Mouse (Mus musculus): ENCODE measurements at regions not wholly inside any gene's neighbourhood (a gene's known extent, or its start where the extent isn't known, plus 50 kb on each side); places are given as distances from the start of the nearest gene placed in this dataset.

DNA sequence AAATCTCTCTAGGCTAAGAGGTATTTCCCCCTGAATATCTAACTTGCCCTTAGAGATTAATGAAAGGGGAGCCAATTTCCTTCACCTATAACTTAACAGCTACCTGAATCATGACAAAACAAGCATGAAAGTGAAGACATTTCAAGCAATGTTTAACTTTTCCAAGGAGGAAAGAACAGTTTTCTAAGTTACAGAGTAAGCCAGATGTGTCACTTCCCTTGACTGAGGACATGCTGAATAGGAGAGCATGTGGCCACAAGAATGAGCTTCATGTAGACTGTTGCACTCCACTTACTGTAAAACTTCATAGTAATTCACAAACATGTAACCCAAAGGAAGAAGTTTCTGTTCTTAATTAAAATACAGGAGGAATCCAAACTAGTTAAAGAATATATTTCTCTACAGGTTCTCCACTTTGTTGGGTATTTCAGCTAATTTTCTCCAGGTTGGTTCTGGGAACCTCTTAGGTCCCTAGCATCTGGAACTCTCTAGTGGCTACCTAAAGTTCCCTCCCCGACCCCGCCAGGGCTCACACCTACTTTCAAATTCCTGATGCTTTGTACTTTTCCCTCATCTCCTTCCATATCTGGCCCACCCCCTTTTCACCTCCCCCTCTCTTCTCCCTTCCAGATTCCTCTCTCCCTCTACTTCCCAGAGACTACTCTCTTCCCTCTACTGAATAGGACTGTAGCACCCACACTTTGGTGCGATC is 142.0 kb upstream of the Tyrp1 start:
- no peak for DNase-seq (ENCODE audit: low spot score in 2 of 2)

- DNase-seq (ENCODE audit: low spot score in 2 of 2) = no peak
Observed at GRCm38 (mm10) chr4:80712698-80713097, 121.2 kb upstream of the Tyrp1 start.

DNA sequence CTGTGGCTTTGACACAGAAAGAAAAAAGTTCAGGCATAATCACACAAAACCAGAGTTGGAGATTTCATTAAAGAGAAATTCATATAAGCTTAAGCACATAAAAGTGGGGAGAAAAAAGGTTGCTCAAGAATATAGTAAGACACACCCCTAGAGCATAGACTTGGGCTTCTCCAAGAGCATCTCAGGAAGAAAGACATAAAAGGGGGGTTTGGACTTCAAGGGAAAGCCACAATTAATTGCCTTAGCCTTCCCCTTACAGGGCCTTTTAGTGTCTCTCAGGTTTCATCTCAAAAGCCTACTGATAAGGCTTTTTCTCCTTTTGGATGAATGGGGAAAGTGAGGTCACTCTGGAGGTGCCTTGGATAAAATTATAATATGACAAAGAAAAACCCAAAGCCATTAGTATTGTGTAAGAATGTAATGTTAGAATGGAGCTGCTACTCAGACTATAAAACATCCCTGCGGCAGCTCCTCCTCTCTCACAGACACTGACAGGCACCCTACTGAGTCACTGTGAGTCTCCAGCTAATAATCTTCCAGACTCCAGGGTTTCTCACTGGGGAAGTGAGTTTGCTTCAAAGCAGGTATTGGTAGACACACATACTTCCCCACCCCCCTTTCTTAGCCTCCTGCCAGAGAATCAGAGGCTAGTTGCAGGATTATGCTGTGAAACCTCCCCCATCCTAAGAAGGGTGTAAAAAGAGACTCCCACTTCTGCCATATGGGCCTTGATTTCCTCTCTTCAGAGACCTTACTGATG is 88.8 kb upstream of the Tyrp1 start:
- DNase-seq (ENCODE audit: low spot score in 2 of 2) = no peak

GRCm38 (mm10) chr4:80752259-80752658 is 81.7 kb upstream of the Tyrp1 start:
- DNase-seq (ENCODE audit: low spot score in 2 of 2) = no peak

GRCm38 (mm10) chr4:80756114-80756513 is 77.8 kb upstream of the Tyrp1 start:
- DNase-seq (ENCODE audit: low spot score in 2 of 2) = no peak

- DNase-seq (ENCODE audit: low spot score in 2 of 2) = no peak
Observed at GRCm38 (mm10) chr4:80764024-80764423, 69.9 kb upstream of the Tyrp1 start.

GRCm38 (mm10) chr4:80765781-80766180 is 68.1 kb upstream of the Tyrp1 start:
- DNase-seq (ENCODE audit: low spot score in 2 of 2) = peak; percentile 12 to 13

DNA sequence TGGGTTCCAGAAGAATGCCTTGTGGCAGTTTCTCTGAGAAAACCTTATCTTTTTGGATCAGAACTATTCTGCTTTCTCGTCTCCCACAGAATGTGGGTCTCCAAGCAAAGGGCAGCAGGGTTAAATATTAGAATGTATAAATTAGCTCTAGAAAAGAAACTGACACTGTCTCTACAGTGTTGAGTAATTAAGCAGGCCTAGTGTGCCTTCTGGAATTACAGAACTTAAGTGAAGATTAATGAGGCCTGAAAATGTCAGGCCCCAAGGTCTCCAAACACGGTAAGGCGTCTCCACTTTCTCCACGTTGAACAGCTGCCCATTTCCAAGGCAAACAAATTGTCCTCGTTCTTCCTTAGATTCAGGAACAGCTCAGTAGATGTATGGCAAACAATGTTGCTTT is 66.5 kb upstream of the Tyrp1 start:
- no peak for DNase-seq (ENCODE audit: low spot score in 2 of 2)

Measured in urinary bladder, postnatal 36 days (tissue).